Mouse (Mus musculus): ENCODE results near the gene Plek.

GRCm38 (mm10) chr11:17083866-17084265, 31.7 kb upstream of the Plek start:
- TF ChIP-seq CTCF (IDR thresholded peaks at IDR 0.05; ENCODE audit: borderline replicate concordance, extremely low read depth, insufficient read depth, insufficient read length) = no peak
- TF ChIP-seq POLR2A (IDR thresholded peaks at IDR 0.05; ENCODE audit: borderline replicate concordance, extremely low read depth, insufficient read depth, insufficient read length, poor library complexity, severe bottlenecking) = no peak
